Mouse (Mus musculus): ENCODE data around the gene Iqcn.

Iqcn gene

GRCm38 (mm10) chr8:70703287-70703686, at the start of gene Iqcn:
TSS of gene Iqcn (plus strand) at chr8:70703457.
- DNase-seq (ENCODE audit: low read depth, low spot score), result no peak

- no peak for DNase-seq (ENCODE audit: low read depth, low spot score)
Measured at GRCm38 (mm10) chr8:70654121-70654520, 49.1 kb upstream of the Iqcn start.

GRCm38 (mm10) chr8:70655469-70655868, 47.8 kb upstream of the Iqcn start:
- no peak for DNase-seq (ENCODE audit: low read depth, low spot score)

- no peak for DNase-seq (ENCODE audit: low read depth, low spot score)
Measured at GRCm38 (mm10) chr8:70656193-70656790, 47.0 kb upstream of the Iqcn start.

DNA sequence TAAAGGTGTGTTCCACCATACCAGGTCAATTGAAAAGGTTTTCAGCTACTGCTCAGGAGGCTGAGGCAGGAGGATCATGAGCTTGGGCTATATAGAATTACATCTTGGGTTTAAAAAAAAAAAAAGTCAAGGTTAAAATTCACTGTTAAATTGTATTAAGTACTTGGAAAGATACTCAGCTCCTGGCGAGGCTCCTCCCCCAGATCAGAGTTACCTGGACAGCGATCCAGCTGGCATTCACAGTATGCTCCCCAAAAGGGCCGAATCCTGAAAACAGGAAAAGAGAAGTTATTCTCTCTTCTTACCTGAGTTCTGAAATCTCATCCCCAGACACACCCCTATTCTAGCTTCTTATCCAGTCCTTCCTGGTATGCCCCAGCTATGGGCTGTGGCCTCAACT, 46.0 kb upstream of the Iqcn start:
- DNase-seq (ENCODE audit: low read depth, low spot score), result no peak

- DNase-seq (ENCODE audit: low read depth, low spot score), result no peak
Measured at GRCm38 (mm10) chr8:70657739-70658138, 45.5 kb upstream of the Iqcn start.

DNA sequence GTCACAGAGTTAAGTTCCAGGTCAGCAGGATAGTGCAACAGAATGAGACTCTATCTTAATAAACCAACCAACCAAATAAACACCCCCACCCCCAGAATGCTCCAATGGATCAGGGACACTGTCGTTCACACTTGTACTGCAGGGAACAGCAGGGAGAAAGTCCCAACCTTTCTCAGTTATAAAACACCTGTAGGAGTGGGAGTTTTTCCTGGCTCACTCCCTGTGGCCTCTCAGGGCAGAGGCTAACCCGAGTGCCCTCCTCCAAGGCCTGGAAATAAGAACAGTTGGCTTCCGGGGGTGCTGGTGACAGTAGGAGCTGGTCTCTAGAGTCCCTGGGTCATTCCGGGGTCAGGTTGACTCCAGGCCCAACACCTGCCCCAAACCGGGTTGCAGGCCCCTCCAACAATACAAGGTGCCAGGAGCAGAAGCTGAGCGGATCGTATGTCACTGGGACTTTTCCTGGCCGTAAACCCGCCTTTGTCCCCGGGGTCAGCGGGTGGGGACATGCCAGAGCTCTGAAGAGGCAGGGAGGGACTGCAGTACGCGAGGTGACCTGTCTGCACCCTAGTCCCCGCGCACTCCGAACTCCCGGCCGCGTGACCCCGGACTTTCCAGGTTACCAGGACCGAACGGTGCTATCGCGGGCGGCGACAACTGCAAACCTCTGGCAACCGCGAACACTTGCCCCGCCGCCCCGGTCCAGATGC, 44.2 kb upstream of the Iqcn start:
- DNase-seq (ENCODE audit: low read depth, low spot score), result no peak

DNA sequence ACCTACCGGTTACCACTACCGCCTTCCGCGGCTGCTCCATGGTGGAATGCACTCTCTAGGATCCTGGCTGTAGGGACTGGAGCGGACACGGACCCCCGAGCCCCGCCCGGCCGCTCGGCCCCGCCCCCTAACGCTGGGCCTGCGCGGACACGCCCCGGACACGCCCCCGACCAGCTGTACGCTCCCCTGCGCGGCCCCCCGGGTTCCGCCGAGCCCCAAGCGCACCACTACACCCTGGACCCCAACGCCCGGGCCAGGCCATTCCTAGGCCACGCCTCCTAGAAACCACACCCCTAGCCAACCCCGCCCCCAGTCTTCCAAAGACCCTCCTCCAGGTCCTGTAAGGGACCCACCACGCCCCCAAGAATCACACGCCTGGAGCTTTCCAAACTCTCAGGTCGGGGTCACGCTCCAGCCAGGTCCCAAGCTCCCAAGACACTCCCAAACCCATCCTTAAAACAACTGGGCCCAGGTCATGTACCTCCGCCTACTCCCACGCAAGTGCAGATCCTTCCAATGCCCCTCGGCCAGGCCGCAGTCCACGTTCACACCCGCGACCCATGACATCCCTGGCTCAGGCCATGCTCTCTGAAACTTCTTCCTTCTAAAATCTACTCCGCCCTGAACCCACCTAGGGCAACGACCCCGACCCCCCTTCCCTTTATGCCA, 43.5 kb upstream of the Iqcn start:
- peak; percentile 75 for DNase-seq (ENCODE audit: low read depth, low spot score)

DNA sequence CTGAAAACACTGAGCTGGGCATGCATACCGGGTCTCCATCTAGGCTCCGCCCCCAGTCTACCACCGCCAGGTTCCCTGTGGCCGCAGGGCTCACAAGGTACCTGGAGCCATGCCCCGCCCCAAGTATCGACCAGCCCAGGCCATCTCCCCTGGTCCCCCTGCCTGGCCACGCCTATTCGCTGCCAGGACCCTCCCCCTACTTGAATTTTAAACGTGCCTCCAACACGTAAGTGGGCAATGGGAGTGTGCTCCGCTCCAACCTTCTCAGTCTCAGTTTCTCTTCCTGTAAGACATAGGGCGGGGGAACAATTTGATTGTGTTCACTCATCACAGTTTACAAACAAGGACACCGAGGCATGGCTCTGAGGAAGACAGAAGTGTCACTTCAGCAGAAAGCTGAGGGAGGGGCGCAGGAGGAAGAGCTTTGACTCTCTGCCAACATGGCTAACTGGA, 43.0 kb upstream of the Iqcn start, which contains the start of gene Pgpep1:
Gene Pgpep1 (minus strand): TSS at position 116 of the 453 bp plus-strand sequence.
- DNase-seq (ENCODE audit: low read depth, low spot score), result no peak

GRCm38 (mm10) chr8:70663691-70664090, 39.6 kb upstream of the Iqcn start:
- no peak for DNase-seq (ENCODE audit: low read depth, low spot score)

- DNase-seq (ENCODE audit: low read depth, low spot score), result no peak
Measured at GRCm38 (mm10) chr8:70664631-70665030, 38.6 kb upstream of the Iqcn start.

DNA sequence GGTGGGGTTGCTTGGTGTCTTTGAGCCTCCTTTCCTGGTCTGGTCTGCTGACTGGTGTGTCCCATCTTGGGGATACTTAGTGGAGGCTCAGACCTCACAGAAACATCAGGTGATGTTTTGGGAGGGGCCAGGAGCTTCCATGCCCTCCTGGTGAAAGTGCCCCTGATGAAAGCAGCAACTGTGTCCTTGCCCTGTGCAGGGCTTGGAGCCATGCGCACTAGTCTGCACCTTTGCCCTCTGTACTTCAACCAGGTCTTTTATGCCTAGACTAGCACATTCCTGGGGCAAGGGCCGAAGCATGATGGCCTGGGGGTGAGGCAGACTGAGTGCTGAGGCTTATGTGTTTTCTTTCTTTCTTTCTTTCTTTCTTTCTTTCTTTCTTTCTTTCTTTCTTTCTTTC, 37.7 kb upstream of the Iqcn start:
- DNase-seq (ENCODE audit: low read depth, low spot score), result no peak

DNA sequence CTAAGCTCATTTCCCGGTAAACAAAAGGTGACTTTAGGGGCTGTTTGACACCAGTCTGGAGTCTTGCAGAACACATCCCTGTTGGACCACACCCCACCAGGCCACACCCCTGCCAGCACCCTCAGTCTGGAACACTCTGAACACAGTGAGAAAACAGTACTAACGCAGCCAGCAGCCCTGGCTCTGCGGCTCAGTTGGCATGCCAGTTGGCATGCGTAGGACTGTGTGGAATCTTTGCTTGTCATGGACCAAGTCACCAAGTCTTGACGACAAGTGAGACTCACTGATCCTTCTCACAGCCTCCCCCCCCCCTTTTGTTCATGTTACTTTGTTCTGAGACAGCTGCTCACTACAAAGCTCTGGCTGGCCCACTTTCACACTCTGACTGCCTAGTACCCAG, 36.2 kb upstream of the Iqcn start:
- DNase-seq (ENCODE audit: low read depth, low spot score), result no peak

- DNase-seq (ENCODE audit: low read depth, low spot score), result no peak
Measured at GRCm38 (mm10) chr8:70671615-70672324, 31.5 kb upstream of the Iqcn start.

DNA sequence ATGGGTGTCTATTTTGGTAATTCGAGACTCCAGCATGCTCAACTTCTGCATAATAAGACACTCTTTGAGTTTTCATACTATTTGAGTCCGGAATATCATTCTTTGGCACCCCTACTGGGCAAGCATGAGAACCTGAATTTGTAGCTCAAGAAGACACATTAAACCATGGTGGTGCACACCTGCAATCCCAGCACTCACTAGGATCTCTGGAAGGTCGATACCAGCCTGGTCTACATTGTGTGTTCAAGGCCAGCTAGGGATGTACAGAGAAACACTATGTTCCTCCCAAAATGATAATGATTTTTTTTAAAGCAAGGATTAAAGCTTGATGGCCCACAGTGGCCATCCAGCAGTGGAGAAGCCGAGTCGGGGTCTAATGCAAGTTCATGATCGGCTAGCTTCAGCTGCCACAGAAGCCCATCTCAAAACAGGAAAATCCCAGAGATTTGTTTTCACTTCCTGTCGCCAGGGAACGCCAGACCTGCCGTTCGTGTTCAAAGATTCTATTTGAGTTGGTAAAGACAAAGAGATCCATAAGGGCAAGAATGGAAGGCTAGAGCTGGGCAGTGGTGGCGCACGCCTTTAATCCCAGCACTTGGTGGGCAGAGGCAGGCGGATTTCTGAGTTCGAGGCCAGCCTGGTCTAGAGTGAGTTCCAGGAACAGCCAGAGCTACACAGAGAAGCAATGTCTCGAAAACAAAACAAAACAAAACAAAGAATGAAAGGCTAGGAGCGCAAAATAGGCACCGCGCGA, 30.8 kb upstream of the Iqcn start:
- no peak for DNase-seq (ENCODE audit: low read depth, low spot score)

GRCm38 (mm10) chr8:70673079-70673856, 30.0 kb upstream of the Iqcn start, which contains the start of gene Lsm4:
TSS of gene Lsm4 (plus strand) at chr8:70673248.
- DNase-seq (ENCODE audit: low read depth, low spot score), result peak; percentile 98

DNA sequence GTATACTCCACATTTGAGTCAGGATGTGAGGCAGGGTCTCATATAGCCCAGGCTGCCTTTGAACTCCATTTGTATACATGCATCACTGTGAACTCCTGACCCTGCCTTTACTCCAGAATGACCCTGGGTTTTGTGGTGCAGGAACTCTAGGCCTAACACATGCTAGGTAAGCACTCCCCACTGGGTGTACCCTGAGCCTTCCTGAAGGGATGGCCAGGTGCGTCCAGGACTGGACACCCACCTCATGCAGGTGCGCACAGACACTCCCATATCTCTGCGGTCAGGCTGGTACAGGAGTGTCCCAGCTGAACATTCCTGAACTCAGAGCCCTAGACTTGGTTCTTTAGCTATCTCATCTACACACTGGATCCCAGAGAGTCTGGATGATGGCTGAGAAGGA, 29.1 kb upstream of the Iqcn start:
- no peak for DNase-seq (ENCODE audit: low read depth, low spot score)

- DNase-seq (ENCODE audit: low read depth, low spot score), result no peak
Measured at GRCm38 (mm10) chr8:70674716-70675115, 28.5 kb upstream of the Iqcn start.

GRCm38 (mm10) chr8:70675336-70675735, 27.9 kb upstream of the Iqcn start:
- DNase-seq (ENCODE audit: low read depth, low spot score), result no peak

GRCm38 (mm10) chr8:70677451-70678080, 25.7 kb upstream of the Iqcn start:
- DNase-seq (ENCODE audit: low read depth, low spot score), result no peak
